Mouse (Mus musculus): ENCODE results near the gene Nexmif.

DNA sequence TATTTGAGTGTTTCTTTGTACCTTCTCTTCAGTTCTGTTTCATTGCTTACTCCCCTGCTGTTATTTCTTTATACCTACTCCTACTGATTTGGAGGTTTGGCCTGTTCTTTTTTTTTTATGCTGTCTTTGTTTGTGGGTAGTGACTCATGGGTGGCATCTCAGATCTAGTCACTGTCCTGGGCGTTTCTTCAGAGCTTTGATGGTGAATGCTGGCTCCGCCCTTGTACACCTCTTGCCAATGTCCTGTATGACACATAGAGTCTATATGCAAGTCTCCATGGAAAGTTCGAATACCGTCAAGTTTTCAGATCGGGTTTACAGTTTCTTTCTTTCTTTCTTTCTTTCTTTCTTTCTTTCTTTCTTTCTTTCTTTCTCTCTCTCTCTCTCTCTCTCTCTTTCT lies 167.1 kb downstream of the Nexmif start:
- no peak for TF ChIP-seq MAFK (IDR thresholded peaks at IDR 0.05; ENCODE audit: insufficient read depth, low read depth, low read length)
- no peak for TF ChIP-seq CHD2 (IDR thresholded peaks at IDR 0.05; ENCODE audit: low read depth, low read length)
- no peak for TF ChIP-seq HCFC1 (IDR thresholded peaks at IDR 0.05; ENCODE audit: borderline replicate concordance, insufficient read depth, low read length)
- TF ChIP-seq ZC3H11A (IDR thresholded peaks at IDR 0.05; ENCODE audit: borderline replicate concordance, low read depth, low read length) = no peak
- TF ChIP-seq ZNF384 (IDR thresholded peaks at IDR 0.05; ENCODE audit: low read depth, low read length) = no peak

Measured in ES-E14 (cell line).